Mouse (Mus musculus) gastrocnemius, postnatal 4 days (tissue): ENCODE results near the gene Cnga4. TPM values are rescaled to one million over a fixed set of nuclear protein-coding genes. Genes with fewer than 3 reads are reported as not detected.
"Not testable (repeated sequence)": the region's sequence is repeated elsewhere in the genome, so short reads cannot be mapped to it uniquely, and the experiment has no call there.

Experiments used
- DNase-seq, 2 experiments: peaks; one replicate each; pipeline ENCODE4 v3.0.0; 2021 to 2022; ENCODE audit warnings: low spot score in 2 of 2, mixed read lengths in 2 of 2
- long read RNA-seq, 2 experiments: library from polyadenylated mRNA; stranded (forward); transcript quantifications; one replicate each; pipeline ENCODE4 v2.0.0; 2021
- total RNA-seq, 2 experiments: library from RNA; stranded (reverse); gene quantifications; 2 replicates each; pipeline ENCODE4 v1.2.3; 2021

Cnga4 gene
- not detected for total RNA-seq
- long read RNA-seq, experiment 1: 0 reads
- long read RNA-seq, experiment 2: 0 reads

- DNase-seq: no peak
These were observed at the start of gene Cnga4 for GRCm38 (mm10) chr7:105404268-105404667. Gene Cnga4, plus strand, starts transcription at chr7:105404568.

DNA sequence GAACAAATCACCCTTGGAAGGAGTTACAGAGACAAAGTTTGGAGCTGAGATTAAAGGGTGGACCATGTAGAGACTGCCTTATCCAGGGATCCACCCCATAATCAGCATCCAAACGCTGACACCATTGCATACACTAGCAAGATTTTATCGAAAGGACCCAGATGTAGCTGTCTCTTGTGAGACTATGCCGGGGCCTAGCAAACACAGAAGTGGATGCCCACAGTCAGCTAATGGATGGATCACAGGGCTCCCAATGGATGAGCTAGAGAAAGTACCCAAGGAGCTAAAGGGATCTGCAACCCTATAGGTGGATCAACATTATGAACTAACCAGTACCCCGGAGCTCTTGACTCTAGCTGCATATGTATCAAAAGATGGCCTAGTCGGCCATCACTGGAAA lies 48.3 kb upstream of the Cnga4 start:
- not testable (repeated sequence) for DNase-seq

GRCm38 (mm10) chr7:105356487-105356886 lies 47.9 kb upstream of the Cnga4 start:
- DNase-seq: not testable (repeated sequence)

GRCm38 (mm10) chr7:105361713-105362112 lies 42.7 kb upstream of the Cnga4 start:
- DNase-seq: no peak

DNA sequence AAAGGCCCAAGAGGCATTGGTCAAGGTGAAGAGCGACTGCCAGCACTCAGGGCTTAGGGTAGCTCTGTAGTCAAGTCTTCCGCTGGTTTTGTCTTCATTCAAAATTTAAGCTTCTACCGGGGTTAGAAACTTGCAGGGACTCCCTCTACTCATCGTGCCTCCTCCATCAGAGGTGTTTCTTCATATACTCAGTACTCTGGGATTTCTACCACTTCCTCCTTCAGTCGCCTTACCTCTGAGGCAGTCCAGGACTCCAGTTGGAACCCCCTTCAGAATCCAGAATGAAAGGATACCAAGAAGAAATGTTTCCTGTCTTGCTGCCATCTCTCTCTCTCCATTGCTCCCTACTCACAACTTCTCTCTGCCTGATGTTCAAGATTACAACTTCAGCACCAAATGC lies 37.1 kb upstream of the Cnga4 start:
- DNase-seq: no peak

DNA sequence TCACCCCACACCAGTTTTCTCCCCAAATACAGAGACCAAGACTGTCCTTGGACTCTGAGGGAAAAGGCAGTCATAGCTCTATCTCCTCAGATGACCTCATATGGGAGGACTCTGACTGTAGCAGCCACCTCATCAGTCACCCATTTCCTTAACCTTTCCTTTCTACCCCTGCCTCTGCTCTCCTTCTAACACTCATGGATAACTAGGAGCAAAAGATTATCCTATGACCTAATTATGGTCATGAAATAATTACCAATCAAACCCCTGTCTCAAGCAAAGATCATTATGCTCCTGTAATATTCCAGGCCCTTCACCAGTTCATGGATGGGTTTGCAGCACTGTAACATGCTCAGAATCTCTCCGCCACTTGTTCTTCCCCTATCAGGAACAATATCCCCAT lies 36.4 kb upstream of the Cnga4 start, which contains the start of gene Olfr692:
Gene Olfr692, plus strand, starts transcription at position 301 of the 400 bp plus-strand sequence.
- no peak for DNase-seq

- DNase-seq: no peak
These were observed 35.8 kb upstream of the Cnga4 start for GRCm38 (mm10) chr7:105368521-105368920.

GRCm38 (mm10) chr7:105372912-105373311 lies 31.5 kb upstream of the Cnga4 start:
- DNase-seq: no peak

DNA sequence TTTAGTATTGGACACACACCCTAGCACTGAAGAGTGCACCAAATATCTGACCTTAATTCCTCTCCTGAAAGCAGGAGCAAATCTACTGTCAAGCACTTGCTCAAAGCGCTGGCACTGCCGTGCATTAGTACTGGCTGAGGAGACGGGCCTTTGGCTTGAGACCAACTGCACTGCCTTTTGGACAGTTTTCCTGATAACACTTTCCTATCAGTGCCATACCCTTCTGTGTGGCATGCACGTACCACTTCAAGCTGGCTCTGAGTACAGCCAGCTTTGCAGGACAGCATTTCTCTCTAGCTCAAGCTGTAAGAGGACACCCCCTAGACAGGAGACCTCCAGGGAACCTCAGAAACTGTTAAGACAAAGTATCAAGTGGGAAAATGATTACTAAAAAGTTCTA lies 30.9 kb upstream of the Cnga4 start:
- DNase-seq: no peak

GRCm38 (mm10) chr7:105373976-105374375 lies 30.4 kb upstream of the Cnga4 start:
- no peak for DNase-seq

GRCm38 (mm10) chr7:105374866-105375265 lies 29.5 kb upstream of the Cnga4 start, which contains the start of gene Gm5901:
Gene Gm5901, plus strand, starts transcription at chr7:105375038.
- DNase-seq: no peak

GRCm38 (mm10) chr7:105380329-105380728 lies 24.0 kb upstream of the Cnga4 start:
- no peak for DNase-seq

GRCm38 (mm10) chr7:105387696-105388095 lies 16.7 kb upstream of the Cnga4 start:
- DNase-seq: no peak

GRCm38 (mm10) chr7:105390236-105390635 lies 14.1 kb upstream of the Cnga4 start:
- DNase-seq: no peak

GRCm38 (mm10) chr7:105394606-105395005 lies 9.8 kb upstream of the Cnga4 start:
- DNase-seq: no peak

DNA sequence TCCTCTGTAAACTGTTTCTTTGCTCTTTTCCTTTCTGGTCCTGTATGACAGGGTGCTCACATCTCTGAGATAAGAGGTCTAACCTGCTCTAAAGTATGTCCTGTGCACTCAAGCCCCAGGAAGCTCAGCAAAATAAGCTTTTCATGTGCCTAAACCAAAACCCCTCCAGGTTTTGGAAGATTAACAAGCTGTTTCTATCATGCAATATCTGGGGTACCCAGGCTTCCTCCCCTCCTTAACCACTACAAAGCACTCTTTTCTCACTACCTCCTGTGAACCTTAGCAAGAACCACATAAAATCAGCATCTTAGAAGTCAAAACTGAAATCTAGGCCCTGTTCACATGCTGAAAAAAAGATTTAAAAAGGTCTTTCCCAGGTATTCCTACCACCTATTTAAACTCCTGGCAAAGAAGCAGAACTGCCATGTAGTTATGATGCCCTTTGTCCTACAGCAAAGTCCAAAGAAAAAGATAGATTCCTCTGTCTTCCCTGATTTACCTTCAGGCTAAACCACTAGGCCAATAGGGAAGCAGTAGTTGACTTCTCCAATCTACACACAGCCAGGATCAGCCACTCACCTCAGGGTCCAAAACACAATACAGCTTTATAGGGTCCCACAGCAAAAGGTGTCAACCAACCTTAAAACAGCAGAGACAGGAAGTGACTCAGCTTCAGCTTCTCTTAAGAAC lies 9.1 kb upstream of the Cnga4 start:
- DNase-seq: no peak

GRCm38 (mm10) chr7:105396126-105396525 lies 8.2 kb upstream of the Cnga4 start:
- DNase-seq: no peak

GRCm38 (mm10) chr7:105399058-105399934 lies 5.1 kb upstream of the Cnga4 start:
- DNase-seq: no peak

DNA sequence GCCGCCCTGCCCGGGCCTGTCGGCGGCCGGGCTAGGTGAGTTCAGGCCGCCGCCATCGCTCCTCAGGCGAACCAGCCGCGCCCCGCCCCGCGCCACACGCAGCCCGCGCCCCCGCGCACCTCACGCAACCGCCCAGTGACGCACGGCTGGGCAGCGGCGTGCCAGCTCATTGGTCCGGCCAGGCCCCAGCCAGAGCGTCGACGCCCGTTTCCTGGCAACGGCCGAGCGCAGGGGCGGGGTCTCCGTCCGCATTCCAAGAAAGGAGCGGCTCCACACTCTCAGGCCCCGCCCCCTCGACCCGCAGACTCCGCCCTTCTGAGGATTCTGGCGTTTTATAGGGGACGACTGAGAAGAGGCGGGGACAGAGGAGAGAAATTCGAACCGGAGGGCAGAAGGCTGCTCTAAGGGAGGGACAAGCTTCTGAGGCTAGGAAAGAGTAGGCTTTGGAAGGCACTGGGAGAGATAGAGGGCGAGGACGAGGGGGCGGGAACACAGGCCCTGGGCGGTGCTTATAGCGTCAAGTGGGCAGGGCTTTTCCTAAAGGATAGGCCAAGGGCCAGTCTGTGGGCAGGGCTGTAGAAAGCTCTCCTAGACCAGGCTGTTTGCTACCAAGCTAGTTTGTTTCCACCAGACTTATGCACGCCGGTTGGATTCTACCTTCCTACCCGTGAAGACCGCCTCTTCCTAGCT lies 4.3 kb upstream of the Cnga4 start, which contains the start of gene Fam160a2:
Gene Fam160a2, minus strand, starts transcription at position 120 of the 690 bp plus-strand sequence.
- DNase-seq: peak; percentile 99 to 100

DNA sequence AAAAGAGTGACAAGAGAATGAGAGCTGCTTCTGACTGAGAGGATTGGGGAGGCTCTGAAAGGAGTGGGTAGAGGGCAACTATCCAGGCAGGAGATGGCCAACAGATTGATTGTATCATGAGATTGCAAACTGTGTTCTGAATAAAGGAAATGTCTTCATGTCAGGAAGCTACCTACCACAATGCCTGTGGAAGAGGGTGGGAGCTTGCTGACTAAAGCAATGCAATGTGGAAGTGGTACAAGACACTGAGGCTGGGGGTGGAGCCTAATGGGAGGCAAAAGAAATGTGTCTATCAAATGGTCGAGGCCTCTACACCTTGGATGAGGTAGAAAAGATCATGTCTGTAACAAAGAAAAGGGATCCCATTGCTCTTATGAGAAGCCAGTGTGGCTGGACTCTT lies 2.0 kb downstream of the Cnga4 start:
- DNase-seq: no peak

DNA sequence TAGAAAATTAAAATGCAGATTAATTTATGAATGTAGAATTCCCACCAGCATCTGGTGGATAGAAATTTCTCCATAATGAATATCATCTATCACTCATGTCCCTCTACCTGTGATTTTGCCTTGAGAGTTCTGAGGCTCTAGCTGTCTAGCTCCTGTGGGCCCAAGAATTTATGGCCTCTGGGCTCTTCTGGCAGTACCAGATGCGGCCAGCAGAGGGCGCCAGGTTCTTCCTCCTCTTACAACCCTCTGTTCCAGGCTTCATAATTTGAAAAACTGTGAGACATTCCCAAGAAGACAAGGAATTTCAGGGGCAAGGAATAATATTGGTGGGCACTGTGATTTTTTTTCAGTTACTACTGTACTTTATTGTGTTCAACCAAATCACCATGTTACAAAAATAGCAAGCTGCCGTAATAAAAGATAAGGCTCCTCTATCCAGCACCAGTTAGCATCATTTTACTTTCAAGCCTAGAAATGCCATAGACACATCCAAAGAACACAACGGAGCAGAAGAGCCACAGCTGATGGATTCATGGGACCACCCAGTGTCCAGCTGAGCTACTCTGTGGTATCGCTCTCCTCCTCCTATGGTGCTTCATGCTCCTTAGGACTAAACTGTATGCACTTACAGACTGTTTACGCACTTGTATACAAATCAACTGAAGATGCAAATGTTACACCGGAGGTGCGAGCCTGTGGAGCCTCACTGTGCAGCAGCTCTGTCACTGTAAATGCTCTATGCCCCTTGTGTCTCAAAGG lies 7.7 kb downstream of the Cnga4 start:
- DNase-seq: peak; percentile 49 to 70
